Mouse (Mus musculus): ENCODE measurements at regions not wholly inside any gene's neighbourhood (a gene's known extent, or its start where the extent isn't known, plus 50 kb on each side); places are given as distances from the start of the nearest gene placed in this dataset.
"Not testable (repeated sequence)": the region's sequence is repeated elsewhere in the genome, so short reads cannot be mapped to it uniquely, and the experiment has no call there.

GRCm38 (mm10) chr13:83744110-83744752 is 240.4 kb downstream of the Mef2c start:
- DNase-seq (ENCODE audit: low spot score in 2 of 2) = no peak

- DNase-seq (ENCODE audit: low spot score in 2 of 2) = peak; percentile 96 to 97
Measured at GRCm38 (mm10) chr13:83744981-83745555, 241.2 kb downstream of the Mef2c start.

GRCm38 (mm10) chr13:83745961-83746360 is 242.1 kb downstream of the Mef2c start:
- no peak for DNase-seq (ENCODE audit: low spot score in 2 of 2)

- DNase-seq (ENCODE audit: low spot score in 2 of 2) = no peak
Measured at GRCm38 (mm10) chr13:83747671-83748070, 243.8 kb downstream of the Mef2c start.

GRCm38 (mm10) chr13:83749376-83750150 is 245.7 kb downstream of the Mef2c start:
- no peak for DNase-seq (ENCODE audit: low spot score in 2 of 2)

GRCm38 (mm10) chr13:83750437-83750836 is 246.6 kb downstream of the Mef2c start:
- DNase-seq (ENCODE audit: low spot score in 2 of 2) = no peak

GRCm38 (mm10) chr13:83760387-83761170 is 256.7 kb downstream of the Mef2c start:
- DNase-seq (ENCODE audit: low spot score in 2 of 2) = no peak

- no peak for DNase-seq (ENCODE audit: low spot score in 2 of 2)
Measured at GRCm38 (mm10) chr13:83762484-83762883, 258.6 kb downstream of the Mef2c start.

GRCm38 (mm10) chr13:83763288-83763687 is 259.5 kb downstream of the Mef2c start:
- DNase-seq (ENCODE audit: low spot score in 2 of 2) = not testable (repeated sequence)

- no peak for DNase-seq (ENCODE audit: low spot score in 2 of 2)
Measured at GRCm38 (mm10) chr13:83785643-83786042, 281.8 kb downstream of the Mef2c start.

- no peak for DNase-seq (ENCODE audit: low spot score in 2 of 2)
Measured at GRCm38 (mm10) chr13:83809535-83809934, 305.7 kb downstream of the Mef2c start.

- no peak for DNase-seq (ENCODE audit: low spot score in 2 of 2)
Measured at GRCm38 (mm10) chr13:83820291-83820690, 316.5 kb downstream of the Mef2c start.

- no peak for DNase-seq (ENCODE audit: low spot score in 2 of 2)
Measured at GRCm38 (mm10) chr13:83820721-83821120, 316.9 kb downstream of the Mef2c start.

- no peak for DNase-seq (ENCODE audit: low spot score in 2 of 2)
Measured at GRCm38 (mm10) chr13:83824926-83825325, 321.1 kb downstream of the Mef2c start.

- DNase-seq (ENCODE audit: low spot score in 2 of 2) = no peak
Measured at GRCm38 (mm10) chr13:83826841-83827463, 323.1 kb downstream of the Mef2c start.

- no peak for DNase-seq (ENCODE audit: low spot score in 2 of 2)
Measured at GRCm38 (mm10) chr13:83865932-83866685, 356.0 kb upstream of the Tmem161b start.

GRCm38 (mm10) chr13:83867211-83867610 is 354.9 kb upstream of the Tmem161b start:
- DNase-seq (ENCODE audit: low spot score in 2 of 2) = no peak

- no peak for DNase-seq (ENCODE audit: low spot score in 2 of 2)
Measured at GRCm38 (mm10) chr13:83867831-83868473, 354.1 kb upstream of the Tmem161b start.

GRCm38 (mm10) chr13:83868922-83869321 is 353.2 kb upstream of the Tmem161b start:
- peak; percentile 61 to 64 for DNase-seq (ENCODE audit: low spot score in 2 of 2)

GRCm38 (mm10) chr13:83872143-83872819 is 349.8 kb upstream of the Tmem161b start:
- no peak for DNase-seq (ENCODE audit: low spot score in 2 of 2)

Data from right cerebral cortex, postnatal 10 days (tissue).